28 mouse cellular contexts compared by ENCODE assay signal in the genomic region with DNA sequence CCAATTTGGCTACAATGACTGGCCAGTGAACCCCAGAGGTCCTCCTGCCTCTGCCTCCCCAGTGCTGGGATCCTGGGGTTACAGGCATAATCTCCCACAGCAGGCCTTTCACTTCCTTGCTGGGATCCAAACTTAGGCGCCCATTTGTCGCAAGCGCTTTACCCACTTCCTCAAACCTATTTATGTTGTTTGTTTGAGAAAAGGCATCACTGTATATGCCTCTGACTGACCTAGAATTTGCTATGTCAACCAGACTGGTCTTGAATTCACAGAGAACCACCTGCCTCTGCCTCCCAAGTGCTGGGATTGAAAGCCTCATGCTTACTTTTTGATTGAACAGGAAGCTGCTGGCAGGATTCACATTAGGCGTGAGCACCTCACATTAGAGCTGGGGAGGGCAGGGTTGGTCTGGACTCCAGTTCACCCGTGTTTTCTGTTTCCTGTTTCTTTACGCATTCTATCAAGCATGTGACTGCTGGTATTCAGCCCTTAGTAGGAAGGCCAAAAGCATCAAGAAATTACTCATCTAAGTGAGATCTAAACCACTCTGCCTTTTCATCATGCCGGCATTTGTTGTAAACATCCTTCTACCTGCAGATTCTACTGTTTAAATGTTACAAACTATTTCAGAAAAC. TPM values are rescaled to one million over a fixed set of nuclear protein-coding genes. Genes with fewer than 3 reads are reported as not detected.
DNase-seq lines count a peak whose midpoint lies in the region; ATAC-seq and TF ChIP-seq lines count a peak whose summit lies in the region.
"Had no signal": no experiment of that assay in that cellular context is flagged by ENCODE, and none has a peak within 500 bp of the region (broad histone marks: within the 10 kb centered on the region; RNA-seq: fewer than 3 reads in every experiment).

No protein-coding gene starts in this region.

- WGBS in heart, embryonic 11.5 days (ENCODE audit: insufficient replicate concordance), result 81% methylated on average over 7 of the region's 7 CpGs
- WGBS in lung, postnatal 0 days, result 87% methylated on average over 7 of the region's 7 CpGs

- H3K4me2 ChIP-seq in heart, embryonic 11.5 days, result no peak overlapping the region
- no peak overlapping the region for H3K4me2 ChIP-seq in lung, postnatal 0 days (replicated peaks; ENCODE audit: low read depth, low read length)
- H3K4me2 ChIP-seq: kidney, embryonic 15.5 days; limb, embryonic 12.5 days; lung, embryonic 15.5 days; neural tube, embryonic 13.5 days; stomach, embryonic 15.5 days had no signal

- no peak overlapping the region for H3K4me3 ChIP-seq in heart, embryonic 11.5 days (ENCODE audit: low read depth, low read length)
- no peak overlapping the region for H3K4me3 ChIP-seq in lung, postnatal 0 days (ENCODE audit: low read depth, low read length)
- H3K4me3 ChIP-seq: forebrain, embryonic 10.5 days; heart, adult 2 months; kidney, embryonic 15.5 days; limb, embryonic 12.5 days; lung, embryonic 15.5 days; myocyte; neural tube, embryonic 13.5 days; stomach, embryonic 15.5 days had no signal

- peak; percentile 92 for DNase-seq in heart, adult 11 months
- peak; percentile 5 for DNase-seq in lung, postnatal 0 days (ENCODE audit: low spot score)
- no peak for DNase-seq in lung, postnatal 10 days
- DNase-seq in left cerebral cortex, adult 8-10 months (ENCODE audit: low spot score in 2 of 2), result no peak
- no peak for DNase-seq in ovary, postnatal 10 days (ENCODE audit: low spot score)
- DNase-seq: cerebellum, adult 8-10 months; forebrain, postnatal 0 days; gastrocnemius, postnatal 14 days; heart, postnatal 4 days; midbrain, embryonic 14.5 days; right cerebral cortex, postnatal 4 days; thymus, postnatal 25 days had no signal

- H3K9me3 ChIP-seq in heart, embryonic 11.5 days (replicated peaks; ENCODE audit: control insufficient read depth, low read length), result no peaks in the 10 kb centered on the region
- no peaks in the 10 kb centered on the region for H3K9me3 ChIP-seq in lung, postnatal 0 days (ENCODE audit: low read length)
- H3K9me3 ChIP-seq: lung, embryonic 15.5 days; neural tube, embryonic 13.5 days; stomach, embryonic 15.5 days had no signal

- H3K27me3 ChIP-seq in heart, embryonic 11.5 days (ENCODE audit: control insufficient read depth, insufficient read depth, low read length), result no peaks in the 10 kb centered on the region
- H3K27me3 ChIP-seq in lung, postnatal 0 days (replicated peaks; ENCODE audit: insufficient read depth, low read length), result no peaks in the 10 kb centered on the region
- H3K27me3 ChIP-seq: kidney, embryonic 15.5 days; limb, embryonic 12.5 days; lung, embryonic 15.5 days; neural tube, embryonic 13.5 days; Patski; stomach, embryonic 15.5 days had no signal

- no peak overlapping the region for H3K9ac ChIP-seq in heart, embryonic 11.5 days (ENCODE audit: low read depth, low read length)
- H3K9ac ChIP-seq in lung, postnatal 0 days (replicated peaks; ENCODE audit: low read depth), result no peak overlapping the region
- H3K9ac ChIP-seq: forebrain, postnatal 0 days; kidney, embryonic 15.5 days; limb, embryonic 12.5 days; liver, embryonic 14.5 days; lung, embryonic 15.5 days; neural tube, embryonic 13.5 days; stomach, embryonic 15.5 days had no signal

- H3K4me1 ChIP-seq in heart, embryonic 11.5 days (ENCODE audit: control insufficient read depth, insufficient read depth, low read length), result peaks cover 5% of the 10 kb centered on the region
- H3K4me1 ChIP-seq in lung, postnatal 0 days (ENCODE audit: insufficient read depth, low read depth, low read length), result no peaks in the 10 kb centered on the region

- TF ChIP-seq EP300 in lung, postnatal 0 days (IDR thresholded peaks at IDR 0.05), result no peak

- ATAC-seq in heart, embryonic 11.5 days (replicated peaks; ENCODE audit: insufficient number of reproducible peaks, low FRiP score, low TSS enrichment), result no peak
- no peak for ATAC-seq in lung, postnatal 0 days
- peak; percentile 83 for ATAC-seq in granulocyte monocyte progenitor cell, adult 5-6 weeks (replicated peaks; ENCODE audit: poor library complexity, severe bottlenecking)
- ATAC-seq in monocyte, adult 5-6 weeks (replicated peaks; ENCODE audit: insufficient number of reproducible peaks, low FRiP score, low TSS enrichment, poor library complexity, severe bottlenecking), result peak; percentile 66
- ATAC-seq: forebrain, postnatal 0 days; hindbrain, postnatal 0 days; intestine, postnatal 0 days; Patski had no signal

- TF ChIP-seq CTCF in lung, postnatal 0 days (IDR thresholded peaks at IDR 0.05), result no peak

- no peaks in the 10 kb centered on the region for H3K36me3 ChIP-seq in heart, embryonic 11.5 days (ENCODE audit: control insufficient read depth, insufficient read depth, low read length)
- no peaks in the 10 kb centered on the region for H3K36me3 ChIP-seq in lung, postnatal 0 days (ENCODE audit: insufficient read depth, low read length)
- H3K36me3 ChIP-seq: forebrain, embryonic 10.5 days; G1E; kidney, embryonic 15.5 days; limb, embryonic 12.5 days; lung, embryonic 15.5 days; neural tube, embryonic 13.5 days; stomach, embryonic 15.5 days had no signal

- H3K27ac ChIP-seq in heart, embryonic 11.5 days (ENCODE audit: low read depth, low read length), result no peak overlapping the region
- H3K27ac ChIP-seq in lung, postnatal 0 days (ENCODE audit: low read length), result no peak overlapping the region
- H3K27ac ChIP-seq: forebrain, embryonic 10.5 days; heart, adult 2 months; hindbrain, postnatal 0 days; kidney, embryonic 15.5 days; limb, embryonic 12.5 days; liver, embryonic 14.5 days; lung, embryonic 15.5 days; neural tube, embryonic 13.5 days; stomach, embryonic 15.5 days had no signal

RNA-seq across cellular contexts. Expression of gene Hpcal1, which starts 33.0 kb away (rescaled TPM):
- polyA plus RNA-seq in heart, embryonic 11.5 days (2014; fragmentation: Nextera tagmentation; extraction: Ambion mirVana), result 22.1 and 22.9 TPM in 2 replicates
- polyA plus RNA-seq in lung, postnatal 0 days (2015; fragmentation: Nextera tagmentation; extraction: Ambion mirVana), result 127 and 145 TPM in 2 replicates
- 58.9 and 59.4 TPM in 2 replicates for total RNA-seq in granulocyte monocyte progenitor cell, adult 5-6 weeks (2014; fragmentation: Nextera tagmentation)
- 19.6 and 21.7 TPM in 2 replicates for total RNA-seq in granulocyte monocyte progenitor cell, adult 5-6 weeks (2017)
- 30.2 to 51.8 TPM (median 42.3 TPM) in 3 replicates for total RNA-seq in monocyte, adult 5-6 weeks (2017)
- total RNA-seq in left cerebral cortex, adult 8-10 months (2022), result 10 to 100 TPM; 64.4 to 81.1 (median 79.0) TPM
- total RNA-seq: G1E had no signal
- polyA plus RNA-seq: G1E had no signal

Comparison
In these comparisons a context has a peak if more than half of its experiments do, and no peak if none do; other contexts are left out.
1. DNase-seq: peak in heart, adult 11 months (single experiment) and lung, postnatal 0 days (single experiment); none in lung, postnatal 10 days (single experiment), left cerebral cortex, adult 8-10 months (0 of 2) and ovary, postnatal 10 days (single experiment).
2. ATAC-seq: peak in granulocyte monocyte progenitor cell, adult 5-6 weeks (single experiment) and monocyte, adult 5-6 weeks (single experiment); none in heart, embryonic 11.5 days (single experiment) and lung, postnatal 0 days (single experiment).